Mouse (Mus musculus): Measurements from ENCODE around the gene Tcf23.

GRCm38 (mm10) chr5:31000993-31001392 lies 32.5 kb downstream of the Tcf23 start:
- no peak for TF ChIP-seq CTCF (IDR thresholded peaks at IDR 0.05; ENCODE audit: insufficient read depth, low read depth, low read length)
- TF ChIP-seq POLR2A (IDR thresholded peaks at IDR 0.05; ENCODE audit: insufficient read depth, low read depth, low read length), result no peak

Data from olfactory bulb, adult 2 months (tissue).